Mouse (Mus musculus) heart, adult 2 months (tissue): ENCODE data around the gene Rubcn. TPM values are rescaled to one million over a fixed set of nuclear protein-coding genes. Genes with fewer than 3 reads are reported as not detected.

ENCODE experiments used
- DNase-seq, 2 experiments: peaks; one replicate each; pipeline ENCODE4 v3.0.0; 2021
- H3K27ac ChIP-seq: fragments of 200-600 bp; 2 replicates; pipeline ENCODE4 v1.8.1; 2022
- H3K27me3 ChIP-seq: fragments of 200-500 bp; 2 replicates; pipeline ENCODE4 v1.6.1; 2012; ENCODE audit warnings: mild to moderate bottlenecking, low read length, inconsistent platforms, mixed read lengths; ENCODE audit not compliant: control insufficient read depth, insufficient read depth
- H3K36me3 ChIP-seq: fragments of 200-500 bp; 2 replicates; pipeline ENCODE4 v1.6.1; 2012; ENCODE audit warnings: low read length, inconsistent platforms; ENCODE audit not compliant: control insufficient read depth, insufficient read depth
- H3K4me1 ChIP-seq: fragments of 200-500 bp; 2 replicates; pipeline ENCODE4 v1.6.1; 2011; ENCODE audit warnings: low read length; ENCODE audit not compliant: control insufficient read depth, insufficient read depth
- H3K4me3 ChIP-seq: fragments of 200-600 bp; 2 replicates; pipeline ENCODE4 v1.8.1; 2022
- H3K79me2 ChIP-seq: fragments of 200-500 bp; replicated peaks from 2 replicates; pipeline ENCODE4 v1.6.1; 2012; ENCODE audit warnings: mild to moderate bottlenecking, inconsistent platforms, low read length, moderate library complexity, mixed read lengths; ENCODE audit not compliant: control insufficient read depth, insufficient read depth
- H3K9ac ChIP-seq: fragments of 200-500 bp; 2 replicates; pipeline ENCODE4 v1.6.1; 2012; ENCODE audit warnings: low read depth, mild to moderate bottlenecking, control low read depth, inconsistent platforms, low read length, mixed read lengths
- CTCF ChIP-seq: fragments of 200-600 bp; IDR thresholded peaks from 2 replicates; pipeline ENCODE4 v1.8.1; 2022; ENCODE audit warnings: antibody characterized with exemption, mild to moderate bottlenecking, moderate library complexity
- EP300 ChIP-seq: fragments of 200-500 bp; IDR thresholded peaks from 2 replicates; pipeline ENCODE4 v1.6.1; 2011; ENCODE audit warnings: low read depth, low read length, control low read depth; ENCODE audit not compliant: insufficient read depth
- POLR2A ChIP-seq: fragments of 200-500 bp; IDR thresholded peaks from 2 replicates; pipeline ENCODE4 v1.6.1; 2011; ENCODE audit warnings: mild to moderate bottlenecking, low read depth, low read length, control low read depth; ENCODE audit not compliant: insufficient read depth
- WGBS: fragments of 180-500 bp; shearing (Covaris S2); methylation state at CpG from one replicate; pipeline ENCODE4 v1.1.7; 2018; 5-methylcytosine and 5-hydroxymethylcytosine counted together
- intact Hi-C: fragments of 180-260 bp; cut with DNase I; formaldehyde crosslinking; loops from one replicate; pipeline ENCODE4 v1.15.1; 2025
- polyA plus RNA-seq: library from polyadenylated mRNA; depleted of rRNA; stranded (reverse); fragments of >200 nt; gene quantifications from 2 replicates; pipeline ENCODE4 v1.2.3, GENCODE M21; 2012
- total RNA-seq, 2 experiments: library from RNA; stranded (reverse); gene quantifications; 2 replicates each; pipeline ENCODE4 v1.2.3; 2021

The Rubcn gene
- total and polyA plus RNA-seq, 3 experiments, result 27.6 to 44.1 (median 30.0) TPM

GRCm38 (mm10) chr16:32803252-32803853 is 74.2 kb downstream of the Rubcn start:
- Histone ChIP-seq H3K9ac (no peak overlapping the region), H3K79me2 (no peaks in the 10 kb centered on the region), H3K36me3 (no peaks in the 10 kb centered on the region), H3K27me3 (no peaks in the 10 kb centered on the region), H3K4me1 (peaks cover 6% of the 10 kb centered on the region), H3K27ac (peak overlapping the region; percentile 80), H3K4me3 (no peak overlapping the region)
- WGBS, result 21% methylated on average over 6 of the region's 6 CpGs
- TF ChIP-seq CTCF, result no peak
- TF ChIP-seq EP300, result no peak
- TF ChIP-seq POLR2A, result no peak
- intact Hi-C loops, result no loop called here
- DNase-seq, result peak; percentile 79 to 85

GRCm38 (mm10) chr16:32797426-32797689 is 80.2 kb downstream of the Rubcn start, which contains the start of gene Muc20:
Gene Muc20 (minus strand): TSS chr16:32797435.
- no peak within 1 kb of the TSS for H3K27ac ChIP-seq
- no peaks in the 10 kb centered on the region for H3K79me2 ChIP-seq
- H3K36me3 ChIP-seq, result no peaks in the 10 kb centered on the region
- no peak for TF ChIP-seq EP300
- TF ChIP-seq POLR2A, result no peak
- no peak for TF ChIP-seq CTCF
- DNase-seq, result no peak
- 71% methylated on average over 3 of the region's 3 CpGs for WGBS
- intact Hi-C loops, result no loop called here
- H3K9ac ChIP-seq, result no peak within 1 kb of the TSS
- no peaks in the 10 kb centered on the region for H3K27me3 ChIP-seq
- no peaks in the 10 kb centered on the region for H3K4me1 ChIP-seq
- no peak within 1 kb of the TSS for H3K4me3 ChIP-seq

- Histone ChIP-seq H3K27ac (no peak overlapping the region), H3K79me2 (no peaks in the 10 kb centered on the region), H3K4me1 (no peaks in the 10 kb centered on the region), H3K4me3 (no peak overlapping the region), H3K27me3 (no peaks in the 10 kb centered on the region), H3K36me3 (no peaks in the 10 kb centered on the region), H3K9ac (no peak overlapping the region)
- 72% methylated on average over 14 of the region's 14 CpGs for WGBS
- no peak for TF ChIP-seq EP300
- no peak for TF ChIP-seq POLR2A
- no peak for TF ChIP-seq CTCF
- intact Hi-C loops, result no loop called here
- DNase-seq, result no peak
Observed at GRCm38 (mm10) chr16:32796676-32797425, 80.7 kb downstream of the Rubcn start.

GRCm38 (mm10) chr16:32795177-32795576 is 82.4 kb downstream of the Rubcn start:
- no peaks in the 10 kb centered on the region for H3K36me3 ChIP-seq
- intact Hi-C loops, result no loop called here

GRCm38 (mm10) chr16:32790056-32790455 is 87.5 kb downstream of the Rubcn start:
- Histone ChIP-seq H3K4me1 (no peaks in the 10 kb centered on the region), H3K36me3 (no peaks in the 10 kb centered on the region), H3K27me3 (no peaks in the 10 kb centered on the region), H3K27ac (no peak overlapping the region), H3K79me2 (no peaks in the 10 kb centered on the region), H3K9ac (no peak overlapping the region), H3K4me3 (no peak overlapping the region)
- TF ChIP-seq POLR2A, result no peak
- TF ChIP-seq EP300, result no peak
- TF ChIP-seq CTCF, result no peak
- no peak for DNase-seq
- 87% methylated on average over 5 of the region's 5 CpGs for WGBS
- intact Hi-C loops, result no loop called here

More at GRCm38 (mm10) chr16:32795177-32795576, 82.4 kb downstream of the Rubcn start:
- H3K9ac ChIP-seq, result no peak overlapping the region
- TF ChIP-seq POLR2A (no peak), EP300 (no peak), CTCF (no peak)
- DNase-seq, result no peak
- no peak overlapping the region for H3K27ac ChIP-seq
- no peaks in the 10 kb centered on the region for H3K27me3 ChIP-seq
- no peaks in the 10 kb centered on the region for H3K4me1 ChIP-seq
- no peak overlapping the region for H3K4me3 ChIP-seq
- 85% methylated on average over 1 of the region's 1 CpGs for WGBS
- H3K79me2 ChIP-seq, result no peaks in the 10 kb centered on the region

- Histone ChIP-seq H3K79me2 (no peaks in the 10 kb centered on the region), H3K36me3 (no peaks in the 10 kb centered on the region), H3K4me3 (no peak overlapping the region), H3K27me3 (no peaks in the 10 kb centered on the region), H3K9ac (no peak overlapping the region), H3K4me1 (no peaks in the 10 kb centered on the region), H3K27ac (no peak overlapping the region)
- TF ChIP-seq EP300, result no peak
- intact Hi-C loops, result no loop called here
- no peak for DNase-seq
- WGBS, result 87% methylated on average over 13 of the region's 13 CpGs
Observed at GRCm38 (mm10) chr16:32784840-32785239, 92.7 kb downstream of the Rubcn start.
